Mouse (Mus musculus): ENCODE measurements around the gene Map7d3. TPM values are rescaled to one million over a fixed set of nuclear protein-coding genes. Genes with fewer than 3 reads are reported as not detected.

Map7d3 gene
- polyA plus RNA-seq, 1 experiment = 1.9 TPM

- WGBS = 79% methylated on average over 3 of the region's 3 CpGs
- no peaks in the 10 kb centered on the region for H3K4me1 ChIP-seq (ENCODE audit: control insufficient read depth, insufficient read depth, low read length)
- no peak for TF ChIP-seq POLR2A (IDR thresholded peaks at IDR 0.05; ENCODE audit: borderline replicate concordance, control insufficient read depth, low read depth, low read length)
- TF ChIP-seq CTCF (IDR thresholded peaks at IDR 0.05; ENCODE audit: control insufficient read depth, insufficient read depth, low read length) = no peak
- H3K4me3 ChIP-seq (replicated peaks; ENCODE audit: control insufficient read depth, low read depth, low read length) = no peak overlapping the region
- no peak overlapping the region for H3K27ac ChIP-seq (ENCODE audit: control insufficient read depth, insufficient read depth, low read depth, low read length, poor library complexity)
Measured at GRCm38 (mm10) chrX:56787486-56787885, 34.6 kb downstream of the Map7d3 start.

- TF ChIP-seq POLR2A (IDR thresholded peaks at IDR 0.05; ENCODE audit: borderline replicate concordance, control insufficient read depth, low read depth, low read length) = no peak
- TF ChIP-seq CTCF (IDR thresholded peaks at IDR 0.05; ENCODE audit: control insufficient read depth, insufficient read depth, low read length) = no peak
- WGBS = 75% methylated on average over 6 of the region's 6 CpGs
- H3K4me1 ChIP-seq (ENCODE audit: control insufficient read depth, insufficient read depth, low read length) = no peaks in the 10 kb centered on the region
- no peak overlapping the region for H3K27ac ChIP-seq (ENCODE audit: control insufficient read depth, insufficient read depth, low read depth, low read length, poor library complexity)
- H3K4me3 ChIP-seq (replicated peaks; ENCODE audit: control insufficient read depth, low read depth, low read length) = no peak overlapping the region
Measured at GRCm38 (mm10) chrX:56786281-56787061, 35.7 kb downstream of the Map7d3 start.

GRCm38 (mm10) chrX:56773329-56773728 lies 48.8 kb downstream of the Map7d3 start:
- Histone ChIP-seq H3K4me1 (ENCODE audit: control insufficient read depth, insufficient read depth, low read length) (no peaks in the 10 kb centered on the region), H3K4me3 (replicated peaks; ENCODE audit: control insufficient read depth, low read depth, low read length) (no peak overlapping the region), H3K27ac (ENCODE audit: control insufficient read depth, insufficient read depth, low read depth, low read length, poor library complexity) (no peak overlapping the region)
- TF ChIP-seq POLR2A (IDR thresholded peaks at IDR 0.05; ENCODE audit: borderline replicate concordance, control insufficient read depth, low read depth, low read length) (no peak), CTCF (IDR thresholded peaks at IDR 0.05; ENCODE audit: control insufficient read depth, insufficient read depth, low read length) (no peak)
- WGBS = 81% methylated on average over 4 of the region's 4 CpGs

- Histone ChIP-seq H3K4me3 (replicated peaks; ENCODE audit: control insufficient read depth, low read depth, low read length) (no peak overlapping the region), H3K4me1 (ENCODE audit: control insufficient read depth, insufficient read depth, low read length) (no peaks in the 10 kb centered on the region), H3K27ac (ENCODE audit: control insufficient read depth, insufficient read depth, low read depth, low read length, poor library complexity) (no peak overlapping the region)
- TF ChIP-seq CTCF (IDR thresholded peaks at IDR 0.05; ENCODE audit: control insufficient read depth, insufficient read depth, low read length) (no peak), POLR2A (IDR thresholded peaks at IDR 0.05; ENCODE audit: borderline replicate concordance, control insufficient read depth, low read depth, low read length) (no peak)
- 59% methylated on average over 1 of the region's 1 CpGs for WGBS
Measured at GRCm38 (mm10) chrX:56771751-56772150, 50.4 kb downstream of the Map7d3 start.

GRCm38 (mm10) chrX:56769838-56770237 lies 52.3 kb downstream of the Map7d3 start:
- Histone ChIP-seq H3K4me3 (replicated peaks; ENCODE audit: control insufficient read depth, low read depth, low read length) (no peak overlapping the region), H3K4me1 (ENCODE audit: control insufficient read depth, insufficient read depth, low read length) (no peaks in the 10 kb centered on the region), H3K27ac (ENCODE audit: control insufficient read depth, insufficient read depth, low read depth, low read length, poor library complexity) (no peak overlapping the region)
- TF ChIP-seq POLR2A (IDR thresholded peaks at IDR 0.05; ENCODE audit: borderline replicate concordance, control insufficient read depth, low read depth, low read length) = no peak
- TF ChIP-seq CTCF (IDR thresholded peaks at IDR 0.05; ENCODE audit: control insufficient read depth, insufficient read depth, low read length) = no peak

GRCm38 (mm10) chrX:56760257-56760760 lies 61.8 kb downstream of the Map7d3 start:
- 68% methylated on average over 3 of the region's 3 CpGs for WGBS
- no peaks in the 10 kb centered on the region for H3K4me1 ChIP-seq (ENCODE audit: control insufficient read depth, insufficient read depth, low read length)
- TF ChIP-seq POLR2A (IDR thresholded peaks at IDR 0.05; ENCODE audit: borderline replicate concordance, control insufficient read depth, low read depth, low read length) (no peak), CTCF (IDR thresholded peaks at IDR 0.05; ENCODE audit: control insufficient read depth, insufficient read depth, low read length) (no peak)

GRCm38 (mm10) chrX:56756352-56756751 lies 65.8 kb downstream of the Map7d3 start:
- TF ChIP-seq POLR2A (IDR thresholded peaks at IDR 0.05; ENCODE audit: borderline replicate concordance, control insufficient read depth, low read depth, low read length) = no peak
- TF ChIP-seq CTCF (IDR thresholded peaks at IDR 0.05; ENCODE audit: control insufficient read depth, insufficient read depth, low read length) = no peak
- WGBS = 72% methylated on average over 7 of the region's 7 CpGs
- Histone ChIP-seq H3K4me1 (ENCODE audit: control insufficient read depth, insufficient read depth, low read length) (no peaks in the 10 kb centered on the region), H3K27ac (ENCODE audit: control insufficient read depth, insufficient read depth, low read depth, low read length, poor library complexity) (no peak overlapping the region), H3K4me3 (replicated peaks; ENCODE audit: control insufficient read depth, low read depth, low read length) (no peak overlapping the region)

More at GRCm38 (mm10) chrX:56760257-56760760, 61.8 kb downstream of the Map7d3 start:
- no peak overlapping the region for H3K4me3 ChIP-seq (replicated peaks; ENCODE audit: control insufficient read depth, low read depth, low read length)
- H3K27ac ChIP-seq (ENCODE audit: control insufficient read depth, insufficient read depth, low read depth, low read length, poor library complexity) = no peak overlapping the region

- TF ChIP-seq CTCF (IDR thresholded peaks at IDR 0.05; ENCODE audit: control insufficient read depth, insufficient read depth, low read length) = no peak
- no peak for TF ChIP-seq POLR2A (IDR thresholded peaks at IDR 0.05; ENCODE audit: borderline replicate concordance, control insufficient read depth, low read depth, low read length)
- WGBS = 13% methylated on average over 2 of the region's 2 CpGs
- H3K4me3 ChIP-seq (replicated peaks; ENCODE audit: control insufficient read depth, low read depth, low read length) = no peak overlapping the region
- no peak overlapping the region for H3K27ac ChIP-seq (ENCODE audit: control insufficient read depth, insufficient read depth, low read depth, low read length, poor library complexity)
- no peaks in the 10 kb centered on the region for H3K4me1 ChIP-seq (ENCODE audit: control insufficient read depth, insufficient read depth, low read length)
Measured at GRCm38 (mm10) chrX:56755646-56756045, 66.5 kb downstream of the Map7d3 start.
